Mouse (Mus musculus): ENCODE results near the gene Map2k6. TPM values are rescaled to one million over a fixed set of nuclear protein-coding genes. Genes with fewer than 3 reads are reported as not detected.

Map2k6 gene
- polyA plus RNA-seq, 1 experiment from 2014 or later = 38.7 TPM

- ATAC-seq (ENCODE audit: low FRiP score) = peak; percentile 48; the same call in 1 of the 2 replicates
- no peak overlapping the region for H3K9ac ChIP-seq (ENCODE audit: low read length)
- H3K27ac ChIP-seq (ENCODE audit: low read depth, low read length) = no peak overlapping the region
- no peak for DNase-seq (ENCODE audit: low spot score, missing footprints)
- 59% methylated on average over 10 of the region's 10 CpGs for WGBS
- H3K4me1 ChIP-seq (ENCODE audit: control insufficient read depth, insufficient read depth, low read length) = no peaks in the 10 kb centered on the region
- no peaks in the 10 kb centered on the region for H3K27me3 ChIP-seq (ENCODE audit: control insufficient read depth, insufficient read depth, low read length)
- H3K4me2 ChIP-seq = no peak overlapping the region
- no peaks in the 10 kb centered on the region for H3K9me3 ChIP-seq (ENCODE audit: control insufficient read depth, low read length)
- no peaks in the 10 kb centered on the region for H3K36me3 ChIP-seq (ENCODE audit: control insufficient read depth, insufficient read depth, low read length)
- no peak overlapping the region for H3K4me3 ChIP-seq (ENCODE audit: low read depth, low read length)
Measured at GRCm38 (mm10) chr11:110572548-110572947, 173.6 kb downstream of the Map2k6 start.

Other genes starting within 250 kb of the Map2k6 start
- gene Abca9, start 230.9 kb upstream of the Map2k6 start, polyA plus RNA-seq (2014; fragmentation: Nextera tagmentation; extraction: Ambion mirVana) = 4.4 and 5.0 TPM in 2 replicates
- gene Abca6, start 147.3 kb upstream of the Map2k6 start, polyA plus RNA-seq (2014; fragmentation: Nextera tagmentation; extraction: Ambion mirVana) = 0.04 and 0.07 TPM in 2 replicates
- 3.2 and 4.2 TPM in 2 replicates for gene Abca5, start 61.4 kb upstream of the Map2k6 start, polyA plus RNA-seq (2014; fragmentation: Nextera tagmentation; extraction: Ambion mirVana)

Data from midbrain, embryonic 11.5 days (tissue).